Mouse (Mus musculus): ENCODE results near the gene Tst. TPM values are rescaled to one million over a fixed set of nuclear protein-coding genes. Genes with fewer than 3 reads are reported as not detected.
A peak's percentile ranks its signal among the peaks of the same experiment; 100 is the strongest.

The Tst gene
- polyA plus RNA-seq, 1 experiment from 2014 or later = 11.5 TPM

GRCm38 (mm10) chr15:78405098-78405497, 609 bp downstream of the Tst start:
- peak overlapping the region; percentile 59 for H3K4me3 ChIP-seq
- H3K4me2 ChIP-seq = peak overlapping the region; percentile 89
- WGBS = 61% methylated on average over 11 of the region's 11 CpGs
- peak overlapping the region; percentile 85; the same call in 1 of the 2 replicates for H3K27ac ChIP-seq
- H3K9ac ChIP-seq = peak overlapping the region; percentile 62
- peaks cover 24% of the 10 kb centered on the region for H3K27me3 ChIP-seq (replicated peaks)
- H3K4me1 ChIP-seq = peaks cover 36% of the 10 kb centered on the region
- no peaks in the 10 kb centered on the region for H3K9me3 ChIP-seq
- H3K36me3 ChIP-seq (replicated peaks) = no peaks in the 10 kb centered on the region
- ATAC-seq (replicated peaks) = no peak

GRCm38 (mm10) chr15:78403896-78404295, 1.8 kb downstream of the Tst start:
- no peaks in the 10 kb centered on the region for H3K9me3 ChIP-seq
- H3K4me3 ChIP-seq = no peak overlapping the region
- ATAC-seq (replicated peaks) = no peak
- no peak overlapping the region for H3K9ac ChIP-seq
- 44% methylated on average over 1 of the region's 1 CpGs for WGBS
- H3K4me2 ChIP-seq = no peak overlapping the region
- H3K36me3 ChIP-seq (replicated peaks) = no peaks in the 10 kb centered on the region
- peaks cover 13% of the 10 kb centered on the region for H3K27me3 ChIP-seq (replicated peaks)
- H3K27ac ChIP-seq = no peak overlapping the region
- peaks cover 27% of the 10 kb centered on the region for H3K4me1 ChIP-seq

- no peak overlapping the region for H3K4me2 ChIP-seq
These were observed 2.4 kb downstream of the Tst start for GRCm38 (mm10) chr15:78403301-78403741.

GRCm38 (mm10) chr15:78402423-78402822, 3.3 kb downstream of the Tst start:
- Histone ChIP-seq H3K27ac (no peak overlapping the region), H3K27me3 (replicated peaks) (0 out of 2 replicates have a peak, but pooled peaks cover under 1% of the 10 kb centered on the region), H3K4me1 (peaks cover 23% of the 10 kb centered on the region), H3K4me2 (no peak overlapping the region), H3K9ac (no peak overlapping the region), H3K9me3 (no peaks in the 10 kb centered on the region), H3K4me3 (no peak overlapping the region), H3K36me3 (replicated peaks) (no peaks in the 10 kb centered on the region)
- 78% methylated on average over 7 of the region's 7 CpGs for WGBS
- ATAC-seq (replicated peaks) = no peak

More at GRCm38 (mm10) chr15:78403301-78403741, 2.4 kb downstream of the Tst start:
- Histone ChIP-seq H3K9ac (no peak overlapping the region), H3K36me3 (replicated peaks) (no peaks in the 10 kb centered on the region), H3K4me3 (no peak overlapping the region), H3K9me3 (no peaks in the 10 kb centered on the region), H3K27ac (no peak overlapping the region), H3K27me3 (replicated peaks) (peaks cover 8% of the 10 kb centered on the region; the same call in 1 of the 2 replicates), H3K4me1 (peaks cover 27% of the 10 kb centered on the region)
- WGBS = 47% methylated on average over 3 of the region's 3 CpGs
- no peak for ATAC-seq (replicated peaks)

GRCm38 (mm10) chr15:78401921-78402320, 3.8 kb downstream of the Tst start:
- Histone ChIP-seq H3K27ac (no peak overlapping the region), H3K9ac (no peak overlapping the region), H3K27me3 (replicated peaks) (no peaks in the 10 kb centered on the region), H3K9me3 (no peaks in the 10 kb centered on the region), H3K4me3 (no peak overlapping the region), H3K4me1 (peaks cover 18% of the 10 kb centered on the region), H3K36me3 (replicated peaks) (no peaks in the 10 kb centered on the region), H3K4me2 (no peak overlapping the region)
- no peak for ATAC-seq (replicated peaks)
- 60% methylated on average over 4 of the region's 4 CpGs for WGBS

DNA sequence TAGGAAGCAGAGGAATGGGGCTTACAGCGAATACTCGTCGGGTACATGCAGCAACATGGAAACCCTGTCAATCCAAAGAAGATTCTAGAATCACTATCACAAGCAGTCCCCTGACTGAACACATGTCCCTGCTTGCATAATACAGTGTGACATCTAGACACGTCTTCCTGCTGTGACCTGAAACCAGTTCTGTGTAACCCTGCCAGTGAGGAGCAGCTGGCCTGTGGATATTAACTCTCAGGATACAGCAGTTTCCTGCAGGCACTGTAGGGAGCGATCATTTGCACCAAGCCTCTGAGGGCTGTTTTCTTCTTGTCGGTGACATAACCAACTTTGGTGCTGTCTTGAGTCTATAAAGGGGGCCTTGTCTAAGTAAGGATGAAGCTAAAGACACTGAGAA, 4.4 kb downstream of the Tst start:
- Histone ChIP-seq H3K36me3 (replicated peaks) (no peaks in the 10 kb centered on the region), H3K4me1 (peaks cover 17% of the 10 kb centered on the region)
- 68% methylated on average over 6 of the region's 6 CpGs for WGBS

DNA sequence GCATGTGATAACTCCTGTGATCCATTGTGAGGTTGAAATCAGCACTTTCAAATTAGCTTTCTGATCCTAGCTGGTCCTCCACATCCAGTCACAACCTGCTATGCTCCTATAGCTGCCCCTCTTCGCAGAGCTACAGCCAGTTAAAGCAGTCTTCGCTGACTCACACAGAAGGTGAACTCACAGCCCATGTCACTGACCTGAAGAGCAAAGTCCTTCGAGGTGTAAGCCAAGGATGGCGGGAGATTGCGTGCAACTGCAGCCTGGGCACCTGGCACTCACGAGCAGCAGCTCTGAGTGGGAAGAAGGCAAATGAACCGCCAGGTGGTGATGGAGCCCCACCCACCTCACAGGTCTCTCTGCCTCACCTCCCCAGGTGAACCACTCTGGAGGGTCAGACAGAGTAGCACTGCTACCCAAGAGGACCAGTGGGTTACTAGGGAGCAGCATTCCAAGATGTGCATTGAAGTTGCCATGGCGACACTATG, 10.2 kb downstream of the Tst start, which contains the start of gene Tex33:
Tex33 (minus strand) TSS at position 435 of the 485 bp plus-strand sequence.
- Histone ChIP-seq H3K27me3 (replicated peaks) (no peaks in the 10 kb centered on the region), H3K4me3 (no peak within 1 kb of the TSS), H3K27ac (no peak within 1 kb of the TSS), H3K9ac (no peak within 1 kb of the TSS), H3K4me1 (no peaks in the 10 kb centered on the region), H3K4me2 (no peak within 1 kb of the TSS), H3K36me3 (replicated peaks) (no peaks in the 10 kb centered on the region), H3K9me3 (no peaks in the 10 kb centered on the region)
- 84% methylated on average over 8 of the region's 8 CpGs for WGBS
- no peak for ATAC-seq (replicated peaks)

More for the DNA sequence above, 4.4 kb downstream of the Tst start:
- no peaks in the 10 kb centered on the region for H3K9me3 ChIP-seq
- no peak overlapping the region for H3K4me2 ChIP-seq
- H3K27me3 ChIP-seq (replicated peaks) = no peaks in the 10 kb centered on the region
- H3K27ac ChIP-seq = no peak overlapping the region
- no peak overlapping the region for H3K4me3 ChIP-seq
- no peak overlapping the region for H3K9ac ChIP-seq
- no peak for ATAC-seq (replicated peaks)

- Histone ChIP-seq H3K9me3 (no peaks in the 10 kb centered on the region), H3K4me2 (no peak overlapping the region), H3K4me3 (no peak overlapping the region), H3K9ac (no peak overlapping the region), H3K27ac (no peak overlapping the region), H3K36me3 (replicated peaks) (no peaks in the 10 kb centered on the region), H3K4me1 (no peaks in the 10 kb centered on the region), H3K27me3 (replicated peaks) (no peaks in the 10 kb centered on the region)
- WGBS = 80% methylated on average over 3 of the region's 3 CpGs
- no peak for ATAC-seq (replicated peaks)
These were observed 14.9 kb downstream of the Tst start for GRCm38 (mm10) chr15:78390855-78391254.

DNA sequence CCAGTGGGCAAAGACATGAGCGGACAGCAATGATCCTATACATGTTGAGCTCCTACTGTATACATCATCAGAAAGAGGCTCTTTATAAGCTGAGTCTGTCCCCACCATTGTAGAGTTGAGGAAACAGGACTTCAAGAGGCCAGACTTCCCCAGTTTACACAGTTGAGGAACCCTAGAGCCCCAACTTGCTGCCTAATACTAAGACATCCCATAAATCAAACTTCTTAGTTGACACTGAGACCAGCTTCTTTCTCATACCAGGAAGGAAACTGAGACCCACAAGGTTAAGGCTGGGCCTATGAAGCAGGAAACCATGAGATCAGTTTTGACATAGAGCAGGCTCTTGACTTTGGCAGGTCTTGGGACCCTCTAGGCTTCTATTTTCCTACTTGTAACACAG, 20.1 kb downstream of the Tst start:
- WGBS = 62% methylated on average over 1 of the region's 1 CpGs
- Histone ChIP-seq H3K36me3 (replicated peaks) (no peaks in the 10 kb centered on the region), H3K4me3 (no peak overlapping the region), H3K27ac (no peak overlapping the region), H3K9me3 (no peaks in the 10 kb centered on the region), H3K4me2 (no peak overlapping the region), H3K9ac (no peak overlapping the region), H3K27me3 (replicated peaks) (no peaks in the 10 kb centered on the region), H3K4me1 (peaks cover 3% of the 10 kb centered on the region; the same call in 1 of the 2 replicates)
- no peak for ATAC-seq (replicated peaks)

DNA sequence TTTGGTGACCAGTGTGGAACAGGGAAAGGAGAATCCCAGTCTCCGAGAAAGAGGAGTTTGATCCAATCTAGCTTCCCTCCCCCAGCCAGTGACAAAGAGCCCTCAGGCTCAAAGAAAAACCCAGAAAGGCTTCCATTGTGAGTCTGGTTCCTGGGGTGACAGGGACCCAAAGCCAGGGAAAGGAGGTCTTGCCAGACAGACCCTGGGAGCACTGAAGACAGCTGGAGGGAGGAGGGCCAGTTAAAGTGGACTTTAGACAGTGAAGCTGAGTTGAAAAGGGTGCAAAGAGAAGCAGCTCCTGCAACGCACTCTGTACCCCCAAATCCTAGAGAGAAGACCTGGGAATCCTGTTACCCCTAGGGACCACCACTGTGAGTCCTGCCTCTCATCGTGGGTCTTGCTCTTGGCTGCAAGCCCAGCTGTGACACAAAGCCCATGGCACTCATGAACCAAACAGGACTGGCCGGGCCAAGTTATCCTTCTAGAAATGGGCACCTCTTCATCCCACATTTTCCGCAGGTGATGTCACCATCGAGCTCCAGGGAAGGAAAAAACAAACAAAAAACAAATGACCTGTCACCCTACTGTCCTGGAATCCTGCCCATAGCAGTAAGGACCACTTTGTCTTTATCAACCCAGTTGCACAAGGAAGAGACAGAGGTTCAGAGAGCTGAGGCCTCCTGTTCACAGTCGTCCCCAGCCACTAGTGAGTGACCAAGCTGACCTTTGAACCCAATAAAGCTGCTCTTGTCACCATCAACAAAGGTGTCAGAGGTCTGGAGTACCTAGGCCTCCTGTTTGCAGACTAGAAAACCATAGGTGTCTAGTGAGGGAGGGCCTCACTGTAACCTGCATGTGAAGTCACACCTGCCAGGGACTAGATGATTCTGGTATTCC, 21.2 kb downstream of the Tst start:
- no peak overlapping the region for H3K4me2 ChIP-seq
- H3K4me1 ChIP-seq = peaks cover 3% of the 10 kb centered on the region; the same call in 1 of the 2 replicates
- no peak overlapping the region for H3K9ac ChIP-seq
- ATAC-seq (replicated peaks) = peak; percentile 39; the same call in 1 of the 2 replicates
- no peaks in the 10 kb centered on the region for H3K27me3 ChIP-seq (replicated peaks)
- no peak overlapping the region for H3K4me3 ChIP-seq
- H3K36me3 ChIP-seq (replicated peaks) = no peaks in the 10 kb centered on the region
- no peaks in the 10 kb centered on the region for H3K9me3 ChIP-seq
- H3K27ac ChIP-seq = peak overlapping the region; percentile 65
- WGBS = 61% methylated on average over 7 of the region's 7 CpGs

DNA sequence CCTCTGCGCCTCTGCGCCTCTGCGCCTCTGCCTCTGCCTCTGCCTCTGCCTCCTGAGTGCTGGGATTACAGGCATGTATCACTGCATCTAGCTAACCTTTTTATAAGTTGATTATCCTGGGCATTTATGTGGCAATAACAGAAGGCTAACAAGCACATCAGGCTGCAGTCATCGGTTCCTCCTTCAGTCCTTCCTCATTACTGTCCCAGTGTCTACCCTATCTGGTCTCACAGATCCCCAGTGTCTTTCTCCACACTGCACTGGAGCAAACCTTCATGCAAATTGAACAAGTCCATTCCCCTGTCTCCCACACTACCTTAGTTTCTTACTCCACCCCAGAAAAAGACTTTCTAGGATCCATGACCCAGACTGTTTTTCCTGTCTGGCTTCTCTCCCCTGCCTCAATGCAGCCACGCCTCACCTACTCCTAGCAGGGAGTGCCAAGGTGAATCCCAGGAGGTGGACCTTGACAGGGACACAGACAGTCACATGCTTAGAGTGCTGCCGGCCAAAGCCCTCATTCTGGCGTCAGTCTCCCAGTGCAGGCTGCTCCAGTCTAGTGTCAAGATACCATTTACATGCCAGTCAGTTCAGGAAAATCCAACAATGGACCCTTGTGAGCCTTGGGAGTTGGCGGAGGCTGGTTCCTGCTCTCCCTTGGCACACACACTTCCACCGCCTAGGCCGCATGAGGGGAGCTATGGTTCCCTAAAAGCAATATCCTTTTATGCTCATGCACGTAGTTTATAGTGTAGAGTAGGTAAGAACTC, 22.1 kb downstream of the Tst start:
- Histone ChIP-seq H3K9ac (no peak overlapping the region), H3K4me2 (no peak overlapping the region), H3K9me3 (no peaks in the 10 kb centered on the region), H3K4me3 (no peak overlapping the region), H3K4me1 (peaks cover 3% of the 10 kb centered on the region; the same call in 1 of the 2 replicates), H3K27ac (peak overlapping the region; percentile 65), H3K36me3 (replicated peaks) (no peaks in the 10 kb centered on the region), H3K27me3 (replicated peaks) (no peaks in the 10 kb centered on the region)
- WGBS = 72% methylated on average over 11 of the region's 11 CpGs
- peak; percentile 70; the same call in 1 of the 2 replicates for ATAC-seq (replicated peaks)

- no peaks in the 10 kb centered on the region for H3K27me3 ChIP-seq (replicated peaks)
These were observed 23.6 kb downstream of the Tst start for GRCm38 (mm10) chr15:78382115-78382514.

More at GRCm38 (mm10) chr15:78382115-78382514, 23.6 kb downstream of the Tst start:
- H3K4me2 ChIP-seq = no peak overlapping the region
- no peak overlapping the region for H3K27ac ChIP-seq
- H3K9ac ChIP-seq = no peak overlapping the region
- WGBS = 66% methylated on average over 4 of the region's 4 CpGs
- H3K4me3 ChIP-seq = no peak overlapping the region
- no peaks in the 10 kb centered on the region for H3K36me3 ChIP-seq (replicated peaks)
- H3K4me1 ChIP-seq = peaks cover 3% of the 10 kb centered on the region; the same call in 1 of the 2 replicates
- no peak for ATAC-seq (replicated peaks)
- H3K9me3 ChIP-seq = no peaks in the 10 kb centered on the region

All from midbrain, embryonic 15.5 days (tissue).